Mouse (Mus musculus) G1E (cell line): ENCODE data around the gene Wrb.

ENCODE experiments used
- CTCF ChIP-seq: IDR thresholded peaks from 2 replicates; pipeline ENCODE4 v1.5.1; 2012; ENCODE audit warnings: low read depth, low read length, inconsistent platforms, mixed read lengths
- GATA1 ChIP-seq: IDR thresholded peaks from 2 replicates; pipeline ENCODE4 v1.6.1; 2012; ENCODE audit warnings: borderline replicate concordance, low read length, inconsistent platforms, mixed read lengths
- GATA2 ChIP-seq: IDR thresholded peaks from 2 replicates; pipeline ENCODE4 v1.6.1; 2012; ENCODE audit warnings: low read depth, low read length, inconsistent platforms, borderline replicate concordance
- POLR2AphosphoS5 ChIP-seq: IDR thresholded peaks from 2 replicates; pipeline ENCODE4 v1.6.1; 2012; ENCODE audit warnings: low read depth, low read length, inconsistent platforms; ENCODE audit not compliant: insufficient replicate concordance
- TAL1 ChIP-seq: conservative IDR thresholded peaks from 2 replicates; pipeline ENCODE4 v1.6.1; 2012; ENCODE audit warnings: low read depth, low read length, inconsistent platforms, mixed read lengths

GRCm38 (mm10) chr16:96201485-96202232, 56.5 kb downstream of the Wrb start:
- TF ChIP-seq CTCF (no peak), POLR2AphosphoS5 (no peak), TAL1 (no peak), GATA1 (no peak), GATA2 (no peak)
